Mouse (Mus musculus): ENCODE measurements at regions not wholly inside any gene's neighbourhood (a gene's known extent, or its start where the extent isn't known, plus 50 kb on each side); places are given as distances from the start of the nearest gene placed in this dataset.

GRCm38 (mm10) chr2:169237321-169237720 is 281.9 kb upstream of the Zfp64 start:
- DNase-seq (ENCODE audit: low spot score), result no peak

- DNase-seq (ENCODE audit: low spot score), result no peak
These were observed 279.1 kb upstream of the Zfp64 start for GRCm38 (mm10) chr2:169234368-169235070.

- no peak for DNase-seq (ENCODE audit: low spot score)
These were observed 278.1 kb upstream of the Zfp64 start for GRCm38 (mm10) chr2:169233151-169234123.

GRCm38 (mm10) chr2:169222264-169222663 is 266.9 kb upstream of the Zfp64 start:
- DNase-seq (ENCODE audit: low spot score), result no peak

- no peak for DNase-seq (ENCODE audit: low spot score)
These were observed 265.8 kb upstream of the Zfp64 start for GRCm38 (mm10) chr2:169221141-169221540.

GRCm38 (mm10) chr2:169215546-169216043 is 260.2 kb upstream of the Zfp64 start:
- no peak for DNase-seq (ENCODE audit: low spot score)

- no peak for DNase-seq (ENCODE audit: low spot score)
These were observed 259.0 kb upstream of the Zfp64 start for GRCm38 (mm10) chr2:169214396-169214795.

GRCm38 (mm10) chr2:169213314-169213713 is 257.9 kb upstream of the Zfp64 start:
- no peak for DNase-seq (ENCODE audit: low spot score)

GRCm38 (mm10) chr2:169212676-169213257 is 257.4 kb upstream of the Zfp64 start:
- no peak for DNase-seq (ENCODE audit: low spot score)

- no peak for DNase-seq (ENCODE audit: low spot score)
These were observed 248.9 kb upstream of the Zfp64 start for GRCm38 (mm10) chr2:169204254-169204752.

GRCm38 (mm10) chr2:169191974-169192373 is 236.6 kb upstream of the Zfp64 start:
- DNase-seq (ENCODE audit: low spot score), result no peak

GRCm38 (mm10) chr2:169191465-169191864 is 236.1 kb upstream of the Zfp64 start:
- DNase-seq (ENCODE audit: low spot score), result no peak

GRCm38 (mm10) chr2:169177565-169177964 is 222.2 kb upstream of the Zfp64 start:
- no peak for DNase-seq (ENCODE audit: low spot score)

GRCm38 (mm10) chr2:169168795-169169194 is 213.4 kb upstream of the Zfp64 start:
- no peak for DNase-seq (ENCODE audit: low spot score)

GRCm38 (mm10) chr2:169168376-169168775 is 213.0 kb upstream of the Zfp64 start:
- DNase-seq (ENCODE audit: low spot score), result no peak

GRCm38 (mm10) chr2:169161651-169162050 is 206.3 kb upstream of the Zfp64 start:
- DNase-seq (ENCODE audit: low spot score), result no peak

GRCm38 (mm10) chr2:169158760-169159159 is 203.4 kb upstream of the Zfp64 start:
- DNase-seq (ENCODE audit: low spot score), result no peak

GRCm38 (mm10) chr2:169158005-169158673 is 202.8 kb upstream of the Zfp64 start:
- no peak for DNase-seq (ENCODE audit: low spot score)

- DNase-seq (ENCODE audit: low spot score), result no peak
These were observed 201.5 kb upstream of the Zfp64 start for GRCm38 (mm10) chr2:169156908-169157307.

GRCm38 (mm10) chr2:169154881-169155280 is 199.5 kb upstream of the Zfp64 start:
- no peak for DNase-seq (ENCODE audit: low spot score)

GRCm38 (mm10) chr2:169147655-169148054 is 192.3 kb upstream of the Zfp64 start:
- DNase-seq (ENCODE audit: low spot score), result no peak

GRCm38 (mm10) chr2:169142224-169142623 is 186.8 kb upstream of the Zfp64 start:
- DNase-seq (ENCODE audit: low spot score), result no peak

All from T-cell, adult 2 months (primary cell).